Mouse (Mus musculus) layer of hippocampus, adult 18-20 months (tissue): Measurements from ENCODE around the gene Pla2g2c. TPM values are rescaled to one million over a fixed set of nuclear protein-coding genes. Genes with fewer than 3 reads are reported as not detected.

Source experiments
- DNase-seq, 2 experiments: peaks; one replicate each; pipeline ENCODE4 v3.0.0; 2022; ENCODE audit warnings: low spot score in 2 of 2
- long read RNA-seq: library from polyadenylated mRNA; stranded (forward); transcript quantifications from one replicate; pipeline ENCODE4 v2.0.0, GENCODE M21; 2021
- total RNA-seq, 2 experiments: library from RNA; stranded (reverse); gene quantifications; 2 replicates each; pipeline ENCODE4 v1.2.3; 2021

Pla2g2c gene
- under 1 TPM in 1 of 2 experiments, not detected in 1; 0.10 TPM for total RNA-seq
- long read RNA-seq = 0 reads

- peak; percentile 53 to 83 for DNase-seq
These were observed at the start of gene Pla2g2c for GRCm38 (mm10) chr4:138724354-138725126. Gene Pla2g2c (plus strand): TSS chr4:138724792.

- no peak for DNase-seq
These were observed 48.1 kb upstream of the Pla2g2c start for GRCm38 (mm10) chr4:138676480-138676879.

GRCm38 (mm10) chr4:138677579-138677978 lies 47.0 kb upstream of the Pla2g2c start:
- peak; percentile 49 to 73 for DNase-seq

GRCm38 (mm10) chr4:138680124-138680523 lies 44.5 kb upstream of the Pla2g2c start:
- no peak for DNase-seq

- no peak for DNase-seq
These were observed 41.8 kb upstream of the Pla2g2c start for GRCm38 (mm10) chr4:138682760-138683159.

- no peak for DNase-seq
These were observed 38.8 kb upstream of the Pla2g2c start for GRCm38 (mm10) chr4:138685813-138686212.

- DNase-seq = peak in 1 of 2 experiments; percentile 59
These were observed 35.5 kb upstream of the Pla2g2c start for GRCm38 (mm10) chr4:138689094-138689512.

- DNase-seq = no peak
These were observed 34.0 kb upstream of the Pla2g2c start for GRCm38 (mm10) chr4:138690561-138690960.

GRCm38 (mm10) chr4:138691443-138692181 lies 33.0 kb upstream of the Pla2g2c start:
- peak; percentile 50 to 79 for DNase-seq

- no peak for DNase-seq
These were observed 31.4 kb upstream of the Pla2g2c start for GRCm38 (mm10) chr4:138693043-138693692.

- DNase-seq = no peak
These were observed 27.9 kb upstream of the Pla2g2c start for GRCm38 (mm10) chr4:138696720-138697119.

GRCm38 (mm10) chr4:138697166-138697860 lies 27.3 kb upstream of the Pla2g2c start:
- no peak for DNase-seq

- DNase-seq = no peak
These were observed 26.3 kb upstream of the Pla2g2c start for GRCm38 (mm10) chr4:138698296-138698695.

GRCm38 (mm10) chr4:138700184-138700982 lies 24.2 kb upstream of the Pla2g2c start:
- DNase-seq = peak; percentile 55 to 82

- no peak for DNase-seq
These were observed 23.5 kb upstream of the Pla2g2c start for GRCm38 (mm10) chr4:138701111-138701510.

- DNase-seq = no peak
These were observed 22.6 kb upstream of the Pla2g2c start for GRCm38 (mm10) chr4:138702031-138702430.

GRCm38 (mm10) chr4:138702528-138702927 lies 22.1 kb upstream of the Pla2g2c start:
- DNase-seq = no peak

- no peak for DNase-seq
These were observed 21.0 kb upstream of the Pla2g2c start for GRCm38 (mm10) chr4:138703591-138703990.

- DNase-seq = no peak
These were observed 20.4 kb upstream of the Pla2g2c start for GRCm38 (mm10) chr4:138704169-138704568.

GRCm38 (mm10) chr4:138706620-138707019 lies 18.0 kb upstream of the Pla2g2c start:
- DNase-seq = no peak
